Mouse (Mus musculus): ENCODE measurements around the gene Frem2. TPM values are rescaled to one million over a fixed set of nuclear protein-coding genes. Genes with fewer than 3 reads are reported as not detected.

The Frem2 gene
- total RNA-seq, 2 experiments from 2014 or later = 5.2 to 6.2 TPM

DNA sequence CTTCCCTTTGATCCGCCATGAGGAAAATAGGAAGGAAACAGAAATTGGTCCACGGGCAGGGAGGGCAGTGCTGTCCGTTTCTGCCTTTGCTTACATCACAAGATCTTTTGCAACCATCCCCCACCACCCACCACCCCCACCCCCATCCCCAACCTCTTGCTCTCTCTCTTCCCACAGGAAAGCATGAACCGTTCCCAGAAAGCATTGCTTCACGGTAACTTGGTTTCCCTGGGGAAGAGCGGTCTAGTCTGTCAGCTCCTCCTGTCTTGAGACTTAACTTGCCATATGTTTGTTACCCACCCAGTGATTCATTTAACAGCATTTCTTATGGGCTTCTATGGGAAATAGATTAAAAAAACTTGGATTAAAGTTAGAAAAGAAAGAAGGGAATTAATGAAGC is 85.5 kb downstream of the Frem2 start:
- no peak for DNase-seq (ENCODE audit: extremely low spot score in 1 of 2, low spot score in 2 of 2)
- intact Hi-C loops (cut with DNase I) = no loop called here

DNA sequence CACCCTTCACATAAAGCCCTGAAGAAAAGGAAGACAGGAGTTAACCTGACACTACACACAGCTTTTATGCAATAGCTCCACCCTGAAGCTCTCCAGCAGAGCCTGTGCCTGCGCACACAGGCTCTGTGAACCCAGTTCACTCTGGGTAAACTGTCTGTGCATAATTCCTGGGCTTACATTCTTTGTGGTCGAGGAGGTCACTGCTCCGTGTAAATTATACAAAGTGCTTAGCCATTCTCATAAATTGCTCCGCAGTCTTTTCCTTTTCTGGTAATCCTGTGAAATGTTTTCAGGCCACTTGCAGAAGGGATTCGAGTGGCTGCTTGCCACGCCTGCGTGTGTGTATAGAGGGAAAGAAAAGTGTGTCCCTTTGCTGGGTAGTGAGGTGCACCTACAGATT is 92.6 kb downstream of the Frem2 start:
- no peak for DNase-seq (ENCODE audit: extremely low spot score in 1 of 2, low spot score in 2 of 2)
- intact Hi-C loops (cut with DNase I) = no loop called here

DNA sequence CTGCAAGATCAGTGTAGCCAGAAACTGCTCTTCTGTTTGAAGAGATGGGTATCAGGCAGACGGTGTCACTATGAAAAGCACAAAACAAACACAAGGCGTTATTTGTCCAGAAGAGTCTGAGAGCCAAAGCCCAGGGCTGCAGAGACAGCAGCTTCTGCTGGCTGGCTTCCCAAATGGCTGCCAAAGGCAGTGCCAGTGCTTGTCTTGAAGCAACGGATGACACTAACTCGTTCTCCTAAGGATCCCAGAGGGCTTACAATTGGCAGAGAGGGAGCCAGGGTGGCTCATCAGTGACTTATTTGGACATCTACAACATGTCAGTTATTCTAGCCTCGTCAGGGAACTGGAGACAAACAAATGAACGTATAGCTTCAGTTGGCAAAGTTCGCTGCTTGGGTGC is 93.4 kb downstream of the Frem2 start:
- intact Hi-C loops (cut with DNase I) = no loop called here
- DNase-seq (ENCODE audit: extremely low spot score in 1 of 2, low spot score in 2 of 2) = peak; percentile 8 to 61

DNA sequence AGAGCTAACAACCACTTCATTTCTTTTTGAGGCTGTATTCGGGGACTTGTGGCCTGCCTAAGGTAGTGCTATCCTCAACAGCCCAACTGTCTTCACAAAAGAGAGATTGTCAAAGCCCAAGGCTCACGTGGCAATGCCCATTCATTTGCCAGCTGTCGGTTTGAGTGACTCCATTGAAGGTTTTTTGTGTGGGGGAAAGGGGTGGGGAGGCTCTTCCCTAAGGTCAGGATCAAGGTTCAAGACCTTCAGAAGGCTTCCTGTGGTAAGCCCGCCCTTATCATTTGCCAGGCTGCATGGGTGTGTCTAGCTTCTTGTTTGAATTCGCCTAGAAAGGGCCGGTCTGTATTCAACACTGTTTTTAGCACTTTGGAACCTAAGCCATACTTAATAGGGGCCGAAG is 95.3 kb downstream of the Frem2 start:
- intact Hi-C loops (cut with DNase I) = no loop called here
- DNase-seq (ENCODE audit: extremely low spot score in 1 of 2, low spot score in 2 of 2) = no peak

DNA sequence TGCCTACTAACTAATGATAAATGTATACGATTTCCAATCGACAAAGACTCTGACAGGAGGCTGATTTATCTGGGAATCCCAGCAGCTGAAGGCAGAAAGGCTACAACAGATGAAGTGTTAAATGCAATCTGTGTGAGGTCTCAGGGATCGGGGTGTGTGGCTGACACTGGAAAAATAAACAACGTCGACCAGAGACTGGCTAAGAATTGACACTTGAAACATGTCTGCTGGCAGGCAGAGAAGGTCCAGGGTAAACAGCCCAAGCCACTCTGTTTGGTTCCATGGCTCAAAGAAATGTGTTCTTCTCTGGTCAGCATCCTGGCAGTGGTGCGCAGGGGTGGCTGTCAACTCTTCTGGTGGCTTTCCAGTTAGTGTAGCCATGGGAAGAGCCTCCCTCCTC is 98.1 kb downstream of the Frem2 start:
- intact Hi-C loops (cut with DNase I) = no loop called here
- no peak for DNase-seq (ENCODE audit: extremely low spot score in 1 of 2, low spot score in 2 of 2)

DNA sequence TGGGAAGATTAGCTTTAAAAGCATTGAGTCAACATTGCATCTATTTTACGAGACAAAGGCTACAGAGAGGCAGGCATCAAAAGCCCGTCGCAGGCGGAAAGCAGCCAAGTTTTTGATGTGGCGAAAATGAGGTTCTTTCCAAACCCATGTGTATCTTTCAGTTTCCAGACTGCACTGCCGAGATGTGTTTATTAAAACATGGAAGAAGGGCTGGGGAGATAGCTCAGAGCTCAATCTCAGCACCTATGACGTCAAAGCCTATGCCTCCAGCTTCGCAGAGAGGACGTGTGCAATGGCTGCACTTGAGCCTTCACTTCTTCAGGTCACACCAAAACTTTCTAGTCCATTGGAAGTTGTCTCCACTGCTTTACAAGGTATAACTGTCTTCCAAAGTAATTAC is 98.9 kb downstream of the Frem2 start:
- intact Hi-C loops (cut with DNase I) = no loop called here
- DNase-seq (ENCODE audit: extremely low spot score in 1 of 2, low spot score in 2 of 2) = no peak

DNA sequence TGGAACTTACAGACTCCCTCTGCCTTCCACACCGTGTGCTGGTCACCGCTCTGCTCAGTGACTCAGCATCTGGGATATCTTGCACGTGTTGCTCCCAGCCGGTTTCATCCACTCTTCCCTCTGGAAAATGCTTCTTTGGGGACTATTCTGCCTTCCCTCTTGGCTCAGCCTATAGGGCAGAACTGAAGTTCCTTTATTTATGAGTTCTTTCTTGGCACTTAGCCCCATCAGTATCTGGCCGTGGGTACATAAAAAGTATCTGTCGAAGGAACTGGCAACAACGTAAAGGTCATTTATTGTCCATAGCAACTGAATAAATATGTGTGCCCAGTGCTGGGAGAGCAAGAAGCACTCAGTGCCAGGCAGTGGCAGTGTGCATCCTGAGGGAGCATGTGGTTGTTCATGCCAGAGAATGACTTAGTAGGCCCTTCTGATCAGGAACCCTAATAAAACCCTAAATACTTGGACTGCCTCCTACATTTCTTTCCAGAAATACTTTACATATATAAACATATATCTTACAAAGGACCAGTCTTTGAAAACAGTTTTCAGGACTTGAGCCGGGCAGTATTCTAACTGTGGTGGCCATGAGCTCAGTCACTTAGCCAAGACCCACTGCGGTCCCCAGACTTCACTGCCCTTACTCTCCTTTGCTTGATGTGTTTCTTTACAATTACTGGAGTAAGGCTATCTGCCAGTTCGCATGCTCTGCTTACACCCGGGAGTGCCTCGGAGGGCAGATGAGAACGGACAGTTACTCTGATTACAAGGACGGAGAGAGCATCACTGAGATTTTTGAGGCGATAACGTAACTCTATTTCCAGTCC is 99.6 kb downstream of the Frem2 start:
- no peak for DNase-seq (ENCODE audit: extremely low spot score in 1 of 2, low spot score in 2 of 2)
- intact Hi-C loops (cut with DNase I) = no loop called here

DNA sequence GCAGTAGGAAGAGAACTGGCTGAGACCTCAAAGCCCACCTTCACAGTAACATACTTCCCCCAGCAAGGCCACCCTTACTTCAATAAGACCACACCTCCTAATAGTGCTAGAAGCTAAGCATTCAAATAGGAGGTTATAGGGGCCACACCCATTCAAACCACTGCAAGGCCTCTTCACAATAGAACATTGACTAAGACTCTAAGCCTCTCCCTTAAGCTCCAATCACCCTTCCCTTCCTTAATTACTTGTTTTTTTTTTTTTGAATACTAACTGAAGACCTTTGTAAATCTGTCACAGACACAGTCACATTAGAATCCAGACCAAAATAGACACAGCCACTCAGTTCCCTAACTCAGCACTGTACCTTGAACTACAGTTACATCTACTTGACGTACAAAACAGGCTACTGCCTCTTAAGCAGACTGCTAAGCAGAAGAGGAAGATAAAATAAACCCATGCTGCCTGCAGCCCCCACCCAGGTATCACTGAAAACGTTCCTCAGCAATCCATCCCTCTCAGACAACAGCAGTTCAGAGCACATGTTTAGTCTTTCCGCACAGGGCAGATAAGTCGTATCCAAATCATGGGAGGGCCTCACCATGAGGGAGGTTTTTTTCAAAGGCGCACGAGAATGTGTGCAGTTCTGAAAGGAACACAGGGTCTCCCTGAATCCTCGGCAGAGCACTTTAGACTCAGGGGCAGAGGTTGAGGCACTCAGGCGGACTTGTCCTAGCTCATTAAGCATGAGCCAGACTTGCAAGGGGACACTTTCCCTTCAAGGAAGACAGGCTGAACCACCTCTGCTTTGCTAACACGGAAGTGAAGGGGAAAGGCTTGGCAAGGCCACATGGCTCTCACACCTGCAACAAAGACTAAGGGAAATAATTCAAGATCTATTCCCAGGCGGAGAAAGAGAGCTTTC is 101.9 kb downstream of the Frem2 start:
- intact Hi-C loops (cut with DNase I) = no loop called here
- no peak for DNase-seq (ENCODE audit: extremely low spot score in 1 of 2, low spot score in 2 of 2)

DNA sequence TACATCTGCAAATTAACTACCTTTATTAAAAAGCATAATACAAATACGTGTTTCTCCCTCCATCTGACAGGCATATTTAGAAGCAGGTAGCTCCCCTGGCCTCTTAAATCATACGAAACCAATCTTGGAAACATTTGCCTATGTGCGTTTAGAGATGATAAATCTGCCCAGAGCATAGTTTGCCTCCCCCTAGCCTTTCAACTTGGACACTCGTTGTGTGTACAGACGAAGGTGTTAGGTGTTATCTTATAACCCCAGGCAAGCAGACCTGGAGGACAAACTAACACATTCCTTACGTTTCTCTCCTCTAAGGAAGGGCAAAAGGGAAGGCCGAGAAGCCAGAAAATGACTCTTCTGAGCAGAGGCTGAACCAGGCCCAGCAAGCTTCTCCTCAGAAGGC is 104.5 kb downstream of the Frem2 start:
- DNase-seq (ENCODE audit: extremely low spot score in 1 of 2, low spot score in 2 of 2) = no peak
- intact Hi-C loops (cut with DNase I) = no loop called here

DNA sequence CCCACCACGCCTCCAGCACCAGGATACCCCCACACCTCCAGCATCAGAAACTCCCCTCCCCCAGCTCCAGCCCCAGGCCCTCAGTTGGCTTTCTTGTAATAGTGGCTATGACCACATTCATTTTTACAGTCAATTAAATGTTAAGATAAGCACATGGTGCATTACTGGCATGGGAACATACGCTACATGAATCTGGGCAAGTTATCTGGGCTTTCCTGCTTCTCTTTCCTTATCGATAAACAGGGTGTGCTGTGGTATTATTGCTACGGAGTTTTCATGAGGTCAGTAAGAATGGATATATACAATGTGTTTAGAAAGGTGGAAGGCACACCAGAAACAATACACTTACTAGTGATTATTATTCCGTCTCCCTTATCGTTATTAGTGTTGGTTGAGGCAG is 125.1 kb downstream of the Frem2 start:
- intact Hi-C loops (cut with DNase I) = no loop called here
- DNase-seq (ENCODE audit: extremely low spot score in 1 of 2, low spot score in 2 of 2) = no peak

DNA sequence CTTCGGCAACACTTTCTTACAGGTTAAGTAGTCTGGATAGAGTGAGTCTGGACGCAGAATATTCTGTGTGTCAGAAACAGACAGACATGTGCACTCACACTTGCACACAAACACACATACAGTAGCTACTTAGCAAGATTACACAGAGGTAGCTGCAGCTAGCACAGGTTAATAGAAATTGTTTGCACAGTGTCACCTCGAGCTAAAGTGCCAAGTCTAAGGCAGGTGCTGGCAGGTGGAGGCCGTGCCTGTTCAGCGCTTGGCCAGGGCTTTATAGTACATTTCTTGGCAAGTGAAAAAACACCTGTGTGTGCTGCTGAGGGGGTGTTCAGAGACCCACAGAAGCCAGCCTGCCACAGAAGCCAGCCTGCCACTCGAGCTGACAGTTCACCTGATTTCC is 126.8 kb downstream of the Frem2 start:
- DNase-seq (ENCODE audit: extremely low spot score in 1 of 2, low spot score in 2 of 2) = no peak
- intact Hi-C loops (cut with DNase I) = no loop called here

DNA sequence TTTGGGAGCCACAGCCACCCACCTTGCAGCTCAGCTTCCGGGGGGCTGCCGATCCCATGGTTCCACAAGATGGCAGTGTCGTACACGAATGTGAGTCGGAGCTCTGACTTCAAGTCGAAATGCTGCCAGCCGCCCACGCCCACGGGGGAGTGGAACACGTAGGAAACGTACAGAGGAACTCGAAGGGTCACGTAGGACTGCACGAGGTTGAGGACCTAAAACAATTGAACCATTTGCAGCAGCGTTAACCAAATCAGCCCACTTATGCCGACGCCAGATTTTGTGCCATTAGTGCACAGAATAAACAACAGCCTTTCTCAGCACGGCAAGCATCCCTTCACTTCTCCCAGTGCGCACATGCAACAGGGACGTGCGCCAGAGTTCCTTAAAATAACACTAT is 131.4 kb downstream of the Frem2 start:
- intact Hi-C loops (cut with DNase I) = loop anchor here (2.0 to 10.0 kb wide), 5 partner anchors 65 to 789 kb away; partner anchors contain the start of genes Frem2 and Trpc4
- DNase-seq (ENCODE audit: extremely low spot score in 1 of 2, low spot score in 2 of 2) = peak; percentile 83 to 92

DNA sequence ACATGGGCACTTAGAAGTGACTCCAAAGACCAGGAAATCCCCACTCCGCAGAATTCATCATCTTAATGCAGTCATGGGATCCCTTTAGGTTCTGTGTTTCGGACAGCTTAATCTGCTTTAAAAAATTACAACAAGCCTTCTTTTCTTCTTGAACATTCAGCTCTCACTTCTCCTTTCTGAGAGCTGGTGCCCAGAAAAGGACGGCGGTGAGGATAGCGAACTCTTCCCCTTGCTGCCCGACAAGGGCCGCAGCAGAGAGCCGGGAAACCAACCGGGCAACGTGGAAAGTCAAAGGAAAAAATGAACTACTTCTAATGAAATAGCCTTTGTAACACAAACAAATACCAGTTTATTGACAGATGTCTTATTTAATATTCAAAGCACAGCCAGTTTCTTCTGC is 134.4 kb downstream of the Frem2 start:
- DNase-seq (ENCODE audit: extremely low spot score in 1 of 2, low spot score in 2 of 2) = no peak

DNA sequence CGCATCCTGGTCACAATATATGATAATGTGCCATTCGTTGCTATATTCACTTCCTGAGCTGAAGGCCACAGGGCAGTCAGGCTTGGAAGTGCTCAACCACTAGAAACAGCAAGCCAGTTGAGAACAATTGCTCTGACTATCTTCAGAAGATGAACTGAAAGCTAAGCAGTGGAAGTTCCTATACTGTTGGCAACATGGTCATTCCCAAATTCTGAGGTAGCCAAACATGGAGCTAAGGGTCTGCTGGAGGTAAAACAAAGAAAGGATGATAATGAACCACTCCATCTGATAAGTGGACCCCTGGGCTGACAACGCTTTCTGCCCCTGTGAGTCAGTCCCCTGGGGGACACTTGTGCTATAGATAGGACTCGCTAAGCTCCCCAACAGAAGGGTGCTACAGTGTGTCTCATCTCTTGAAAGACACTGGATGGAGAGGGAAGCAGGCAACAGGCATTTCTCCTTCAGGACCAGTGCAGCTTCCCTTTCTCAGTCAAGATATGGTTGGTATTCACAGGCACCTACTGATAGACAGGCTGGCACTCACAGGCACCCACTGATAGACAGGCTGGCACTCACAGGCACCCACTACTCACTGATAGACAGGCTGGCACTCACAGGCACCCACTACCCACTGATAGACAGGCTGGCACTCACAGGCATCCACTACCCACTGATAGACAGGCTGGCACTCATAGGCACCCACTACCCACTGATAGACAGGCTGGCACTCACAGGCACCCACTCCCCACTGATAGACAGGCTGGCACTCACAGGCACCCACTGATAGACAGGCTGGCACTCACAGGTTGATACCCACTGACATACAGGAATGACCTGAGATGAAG is 142.7 kb downstream of the Frem2 start:
- DNase-seq (ENCODE audit: extremely low spot score in 1 of 2, low spot score in 2 of 2) = no peak
- intact Hi-C loops (cut with DNase I) = no loop called here

More for the DNA sequence above, 134.4 kb downstream of the Frem2 start:
- intact Hi-C loops (cut with DNase I) = loop anchor here (10.0 kb wide), 3 partner anchors 132 to 792 kb away; partner anchors contain the start of genes Frem2 and Trpc4

DNA sequence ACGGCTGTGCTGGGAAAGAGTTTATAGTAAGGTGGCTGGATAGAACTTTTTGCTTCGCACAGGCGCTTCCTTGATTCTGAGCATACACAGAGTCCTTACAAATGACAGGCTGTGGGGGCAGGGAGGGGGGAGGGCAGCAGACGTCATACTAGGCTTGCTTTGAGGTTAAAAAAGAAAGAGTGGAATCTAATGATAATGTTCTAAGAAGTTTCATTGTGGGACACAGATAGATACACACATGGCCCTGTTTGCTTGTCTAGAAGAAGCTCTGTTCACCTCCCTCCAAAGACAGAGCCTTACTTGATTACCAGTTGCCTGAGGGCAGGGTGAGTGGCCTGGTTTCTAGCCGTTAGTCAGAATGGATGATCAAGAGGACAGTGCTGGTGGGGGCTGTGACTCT is 144.1 kb downstream of the Frem2 start:
- no peak for DNase-seq (ENCODE audit: extremely low spot score in 1 of 2, low spot score in 2 of 2)
- intact Hi-C loops (cut with DNase I) = no loop called here

DNA sequence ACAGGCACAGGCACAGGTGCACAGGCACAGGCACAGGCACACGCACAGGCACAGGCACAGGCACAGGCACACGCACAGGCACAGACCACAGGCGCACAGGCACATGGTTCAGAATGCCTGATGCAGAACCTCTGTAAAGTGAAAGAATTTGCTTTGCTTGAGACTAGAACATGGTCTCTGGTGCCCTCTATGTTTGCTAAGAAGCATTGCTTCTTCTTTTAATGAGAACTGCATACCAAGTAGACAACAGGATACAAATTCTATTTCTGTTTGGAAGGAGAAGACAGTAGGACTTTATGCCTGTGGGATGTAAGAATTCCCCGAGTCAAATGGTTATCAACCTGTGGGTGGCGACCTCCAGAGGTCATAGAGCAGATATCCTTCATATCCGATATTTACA is 154.7 kb downstream of the Frem2 start:
- intact Hi-C loops (cut with DNase I) = no loop called here
- no peak for DNase-seq (ENCODE audit: extremely low spot score in 1 of 2, low spot score in 2 of 2)

DNA sequence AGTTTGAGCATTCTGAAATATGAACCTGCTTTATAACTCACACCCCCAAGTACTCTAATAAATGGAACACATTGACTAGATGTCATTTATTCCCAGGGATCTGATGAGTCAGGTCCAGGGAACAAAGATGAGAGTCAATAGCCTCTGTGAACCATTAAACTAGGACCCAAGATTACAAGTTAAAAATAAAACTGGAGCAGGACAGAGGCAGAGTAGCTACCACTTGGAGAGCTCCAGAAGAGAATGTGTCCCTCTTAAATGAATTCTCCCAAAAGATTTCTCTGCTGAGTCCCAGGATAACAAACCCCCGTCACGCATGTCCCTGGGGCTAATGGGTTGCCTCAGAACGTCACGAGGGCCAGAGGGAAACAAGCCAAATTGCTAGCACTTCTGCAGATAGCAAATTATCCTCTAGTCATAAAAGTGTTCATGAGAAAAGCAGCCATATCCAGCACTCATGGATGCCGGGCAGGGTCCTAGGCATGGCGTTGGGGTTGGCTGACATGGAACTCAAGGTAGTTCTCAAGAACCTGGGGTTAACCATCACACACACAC is 158.7 kb downstream of the Frem2 start:
- DNase-seq (ENCODE audit: extremely low spot score in 1 of 2, low spot score in 2 of 2) = no peak
- intact Hi-C loops (cut with DNase I) = no loop called here

DNA sequence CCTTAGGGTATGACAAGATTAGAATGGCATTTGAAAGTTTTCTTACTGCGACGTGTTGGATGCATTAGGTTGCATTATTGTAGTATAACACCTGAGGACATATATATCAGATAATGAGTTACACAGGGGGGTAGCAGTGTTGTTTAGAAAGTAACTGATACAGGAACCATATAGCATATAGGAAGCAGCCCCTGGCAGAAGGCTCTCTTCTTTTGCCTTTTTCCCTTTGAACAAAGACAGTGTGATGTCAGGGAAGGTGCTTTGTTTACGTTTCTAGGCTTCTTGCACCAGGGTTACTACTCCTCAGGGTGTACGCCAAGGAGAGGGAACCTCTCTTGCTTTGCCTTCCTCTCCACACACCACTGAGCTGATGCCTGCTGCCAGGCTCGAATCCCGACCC is 168.8 kb downstream of the Frem2 start, which contains the start of gene Stoml3:
TSS of gene Stoml3 (plus strand) at position 301 of the 400 bp plus-strand sequence.
- intact Hi-C loops (cut with DNase I) = no loop called here
- DNase-seq (ENCODE audit: extremely low spot score in 1 of 2, low spot score in 2 of 2) = no peak

Data from left cerebral cortex, postnatal 10 days (tissue).